Mouse (Mus musculus): ENCODE results near the gene Zfp982.

- TF ChIP-seq CTCF (IDR thresholded peaks at IDR 0.05; ENCODE audit: low read depth) (no peak), EP300 (IDR thresholded peaks at IDR 0.05; ENCODE audit: low read depth) (no peak)
Measured at GRCm38 (mm10) chr4:147520100-147520499, 27.9 kb downstream of the Zfp982 start.
